In genomic region chr1:59286316-59286850, GRCm38 (mm10) we compare ENCODE assay signal across 13 mouse cellular contexts. TPM values are rescaled to one million over a fixed set of nuclear protein-coding genes. Genes with fewer than 3 reads are reported as not detected.
DNase-seq lines count a peak whose midpoint lies in the region; ATAC-seq and TF ChIP-seq lines count a peak whose summit lies in the region.
"Had no signal": no experiment of that assay in that cellular context is flagged by ENCODE, and none has a peak within 500 bp of the region (broad histone marks: within the 10 kb centered on the region; RNA-seq: fewer than 3 reads in every experiment).

No protein-coding gene starts in this region.

- no peaks in the 10 kb centered on the region for H3K27me3 ChIP-seq in hindbrain, postnatal 0 days (ENCODE audit: insufficient read depth, low read length)
- H3K27me3 ChIP-seq in hindbrain, embryonic 10.5 days (ENCODE audit: insufficient read depth, poor library complexity, severe bottlenecking): no peaks in the 10 kb centered on the region
- no peaks in the 10 kb centered on the region for H3K27me3 ChIP-seq in thymus, adult 2 months (ENCODE audit: control insufficient read depth, insufficient read depth, low read length)
- H3K27me3 ChIP-seq: liver, embryonic 15.5 days had no signal

- no peak overlapping the region for H3K4me2 ChIP-seq in hindbrain, postnatal 0 days (ENCODE audit: low read depth, low read length)
- H3K4me2 ChIP-seq: liver, embryonic 15.5 days had no signal

- 77% methylated on average over 13 of the region's 13 CpGs for WGBS in hindbrain, postnatal 0 days
- WGBS in hindbrain, embryonic 10.5 days: 80% methylated on average over 13 of the region's 13 CpGs
- 77% methylated on average over 13 of the region's 13 CpGs for WGBS in thymus, adult 2 months

- no peaks in the 10 kb centered on the region for H3K36me3 ChIP-seq in hindbrain, postnatal 0 days (ENCODE audit: insufficient read depth, low read length)
- H3K36me3 ChIP-seq in hindbrain, embryonic 10.5 days: no peaks in the 10 kb centered on the region
- H3K36me3 ChIP-seq in thymus, adult 2 months (ENCODE audit: control insufficient read depth, insufficient read depth, low read length): no peaks in the 10 kb centered on the region
- H3K36me3 ChIP-seq: liver, embryonic 15.5 days had no signal

- H3K27ac ChIP-seq in hindbrain, postnatal 0 days: no peak overlapping the region
- no peak overlapping the region for H3K27ac ChIP-seq in hindbrain, embryonic 10.5 days
- H3K27ac ChIP-seq in thymus, adult 2 months (ENCODE audit: control insufficient read depth, insufficient read depth, low read length): no peak overlapping the region
- H3K27ac ChIP-seq: liver, embryonic 15.5 days had no signal

- H3K4me3 ChIP-seq in hindbrain, postnatal 0 days (ENCODE audit: low read length): no peak overlapping the region
- no peak overlapping the region for H3K4me3 ChIP-seq in hindbrain, embryonic 10.5 days
- no peak overlapping the region for H3K4me3 ChIP-seq in thymus, adult 2 months (ENCODE audit: control insufficient read depth, insufficient read depth, low read length)
- H3K4me3 ChIP-seq: liver, embryonic 15.5 days had no signal

- H3K9ac ChIP-seq in hindbrain, postnatal 0 days (replicated peaks; ENCODE audit: low read length): no peak overlapping the region
- H3K9ac ChIP-seq: liver, embryonic 15.5 days had no signal

- TF ChIP-seq CTCF in hindbrain, postnatal 0 days (IDR thresholded peaks at IDR 0.05; ENCODE audit: low read depth): peak; percentile 6; the same call in 1 of the 2 replicates
- TF ChIP-seq CTCF in thymus, adult 2 months (IDR thresholded peaks at IDR 0.05; ENCODE audit: borderline replicate concordance, control insufficient read depth, extremely low read depth, insufficient read depth, low read length, poor library complexity): no peak

- no peak for ATAC-seq in hindbrain, postnatal 0 days
- peak; percentile 33 for ATAC-seq in granulocyte monocyte progenitor cell, adult 5-6 weeks (replicated peaks; ENCODE audit: poor library complexity, severe bottlenecking)

- no peaks in the 10 kb centered on the region for H3K9me3 ChIP-seq in hindbrain, postnatal 0 days (ENCODE audit: low read length)
- no peaks in the 10 kb centered on the region for H3K9me3 ChIP-seq in hindbrain, embryonic 10.5 days
- H3K9me3 ChIP-seq: liver, embryonic 15.5 days had no signal

- no peak for DNase-seq in hindbrain, postnatal 0 days (ENCODE audit: low spot score)
- no peak for DNase-seq in hindbrain, embryonic 10.5 days (ENCODE audit: low spot score)
- peak; percentile 30 for DNase-seq in thymus, adult 2 months
- DNase-seq in thymus, adult 18-20 months: no peak
- DNase-seq in thymus, postnatal 4 days: peak; percentile 25
- no peak for DNase-seq in cerebellum, adult 11 months
- DNase-seq in adrenal gland, postnatal 10 days: no peak
- DNase-seq: cerebellum, postnatal 14 days; gastrocnemius, postnatal 10 days; heart, postnatal 4 days; layer of hippocampus, postnatal 36 days had no signal

- TF ChIP-seq POLR2A in thymus, adult 2 months (IDR thresholded peaks at IDR 0.05; ENCODE audit: control insufficient read depth, extremely low read depth, insufficient read depth, low read length, poor library complexity): no peak

- H3K4me1 ChIP-seq in hindbrain, postnatal 0 days (ENCODE audit: insufficient read depth, low read length): no peaks in the 10 kb centered on the region
- peaks cover 10% of the 10 kb centered on the region for H3K4me1 ChIP-seq in hindbrain, embryonic 10.5 days (replicated peaks)
- H3K4me1 ChIP-seq in thymus, adult 2 months (replicated peaks; ENCODE audit: control insufficient read depth, insufficient read depth, low read length): no peaks in the 10 kb centered on the region
- H3K4me1 ChIP-seq: liver, embryonic 15.5 days had no signal

RNA-seq across cellular contexts. Expression of gene Cdk15, which starts 29.7 kb away (rescaled TPM):
- total RNA-seq in hindbrain, postnatal 0 days (2014; rRNA removed): 1.3 TPM in 2 replicates
- 1.5 and 1.8 TPM in 2 replicates for polyA plus RNA-seq in hindbrain, postnatal 0 days (2015; fragmentation: Nextera tagmentation; extraction: Ambion mirVana)
- 1.3 and 1.7 TPM in 2 replicates for polyA plus RNA-seq in hindbrain, embryonic 10.5 days (2016; fragmentation: Nextera tagmentation; extraction: Ambion mirVana)
- polyA plus RNA-seq in thymus, adult 2 months (2012; rRNA removed): 0.12 TPM in 1 of 2 replicates, not detected in the other
- total RNA-seq in granulocyte monocyte progenitor cell, adult 5-6 weeks (2014; fragmentation: Nextera tagmentation): not detected in 2 replicates
- total RNA-seq in granulocyte monocyte progenitor cell, adult 5-6 weeks (2017): not detected in 2 replicates
- total RNA-seq in adrenal gland, postnatal 10 days (2021): not detected
- total RNA-seq: heart, postnatal 4 days had no signal
- polyA plus RNA-seq: liver, embryonic 15.5 days had no signal

RNA-seq across cellular contexts. Expression of gene Als2, which starts 49.4 kb away (rescaled TPM):
- 32.8 and 35.9 TPM in 2 replicates for total RNA-seq in hindbrain, postnatal 0 days (2014; rRNA removed)
- polyA plus RNA-seq in hindbrain, postnatal 0 days (2015; fragmentation: Nextera tagmentation; extraction: Ambion mirVana): 11.6 and 12.1 TPM in 2 replicates
- polyA plus RNA-seq in hindbrain, embryonic 10.5 days (2016; fragmentation: Nextera tagmentation; extraction: Ambion mirVana): 17.5 and 18.0 TPM in 2 replicates
- polyA plus RNA-seq in thymus, adult 2 months (2012; rRNA removed): 15.9 and 18.6 TPM in 2 replicates
- total RNA-seq in granulocyte monocyte progenitor cell, adult 5-6 weeks (2014; fragmentation: Nextera tagmentation): 7.3 and 9.8 TPM in 2 replicates
- 9.3 and 10.0 TPM in 2 replicates for total RNA-seq in granulocyte monocyte progenitor cell, adult 5-6 weeks (2017)
- total RNA-seq in adrenal gland, postnatal 10 days (2021): 10 to 100 TPM; 15.6 to 16.5 TPM

Comparison
In these comparisons a context has a peak if more than half of its experiments do, and no peak if none do; other contexts are left out.
1. DNase-seq: peak in thymus, adult 2 months (single experiment) and thymus, postnatal 4 days (single experiment); none in hindbrain, postnatal 0 days (single experiment), hindbrain, embryonic 10.5 days (single experiment), thymus, adult 18-20 months (0 of 2), cerebellum, adult 11 months (single experiment) and adrenal gland, postnatal 10 days (single experiment).